Mouse (Mus musculus) heart, adult 8-10 months (tissue): ENCODE data around the gene Zfp39. TPM values are rescaled to one million over a fixed set of nuclear protein-coding genes. Genes with fewer than 3 reads are reported as not detected.

ENCODE experiments used
- total RNA-seq, 4 experiments: library from RNA; stranded (reverse); gene quantifications; 2 replicates each; pipeline ENCODE4 v1.2.4; 2022

The Zfp39 gene
- total RNA-seq, 4 experiments from 2014 or later: 3.0 to 4.5 (median 4.1) TPM

Other genes with a start within 250 kb of the Zfp39 start
- not detected for gene Olfr322, start 245.4 kb downstream of the Zfp39 start, total RNA-seq
- gene Olfr320, start 223.1 kb downstream of the Zfp39 start, total RNA-seq: not detected
- gene Olfr319, start 205.1 kb downstream of the Zfp39 start, total RNA-seq: not detected
- gene Olfr318, start 180.2 kb downstream of the Zfp39 start, total RNA-seq: not detected
- gene Olfr317, start 165.0 kb downstream of the Zfp39 start, total RNA-seq: not detected
- not detected for gene Olfr316, start 151.5 kb downstream of the Zfp39 start, total RNA-seq
- not detected for gene Olfr315, start 131.0 kb downstream of the Zfp39 start, total RNA-seq
- gene Olfr314, start 121.3 kb downstream of the Zfp39 start, total RNA-seq: not detected
- gene Fam183b, start 102.3 kb downstream of the Zfp39 start, total RNA-seq: under 1 TPM in 2 of 4 experiments, not detected in 2; 0.52 to 0.69 TPM
- not detected for gene Olfr313, start 89.2 kb downstream of the Zfp39 start, total RNA-seq
- gene Olfr312, start 75.0 kb downstream of the Zfp39 start, total RNA-seq: not detected
- not detected for gene Olfr311, start 65.0 kb downstream of the Zfp39 start, total RNA-seq
- gene Gm12258, start 57.1 kb downstream of the Zfp39 start, total RNA-seq: 1 to 10 TPM; 1.1 to 2.5 (median 1.6) TPM
- gene 2810021J22Rik, start 37.0 kb downstream of the Zfp39 start, total RNA-seq: 1 to 10 TPM; 1.6 to 3.1 (median 1.9) TPM
- gene Btnl10, start 13.7 kb upstream of the Zfp39 start, total RNA-seq: under 1 TPM in 1 of 4 experiments, not detected in 3; 0.09 TPM
- 100 to 1,000 TPM; 165 to 184 (median 175) TPM for gene Rnf187, start 34.7 kb upstream of the Zfp39 start, total RNA-seq
- 1 to 10 TPM in 3 of 4 experiments, not detected in 1; 1.3 to 1.4 (median 1.3) TPM for gene Hist3h2ba, start 44.7 kb upstream of the Zfp39 start, total RNA-seq
- 10 to 100 TPM; 10.5 to 17.8 (median 16.0) TPM for gene Hist3h2a, start 50.5 kb upstream of the Zfp39 start, total RNA-seq
- under 1 TPM in 3 of 4 experiments, not detected in 1; 0.06 to 0.20 (median 0.08) TPM for gene Trim17, start 50.5 kb upstream of the Zfp39 start, total RNA-seq
- gene Trim11, start 73.9 kb upstream of the Zfp39 start, total RNA-seq: 10 to 100 TPM; 14.7 to 18.9 (median 16.5) TPM
- gene Obscn, start 232.2 kb upstream of the Zfp39 start, total RNA-seq: 1,000 to 10,000 TPM in 1 of 4 experiments, 100 to 1,000 TPM in 3; 788 to 1,002 (median 896) TPM